Mouse (Mus musculus) embryonic fibroblast, embryonic 13.5 days (primary cell): ENCODE measurements at regions not wholly inside any gene's neighbourhood (a gene's known extent, or its start where the extent isn't known, plus 50 kb on each side); places are given as distances from the start of the nearest gene placed in this dataset.

Experiments
- H3K27ac ChIP-seq: 2 replicates; pipeline ENCODE4 v1.5.1; 2012; ENCODE audit warnings: low read length, control low read depth, inconsistent platforms; ENCODE audit not compliant: insufficient read depth
- H3K4me1 ChIP-seq: 2 replicates; pipeline ENCODE4 v1.6.1; 2011; ENCODE audit warnings: low read length; ENCODE audit not compliant: control insufficient read depth, insufficient read depth
- H3K4me3 ChIP-seq: 2 replicates; pipeline ENCODE4 v1.5.1; 2011; ENCODE audit warnings: mild to moderate bottlenecking, control low read depth, low read length; ENCODE audit not compliant: insufficient read depth
- CTCF ChIP-seq: IDR thresholded peaks from 2 replicates; pipeline ENCODE4 v1.5.1; 2011; ENCODE audit warnings: mild to moderate bottlenecking, control low read depth, low read length, moderate library complexity, borderline replicate concordance; ENCODE audit not compliant: insufficient read depth
- POLR2A ChIP-seq: IDR thresholded peaks from 2 replicates; pipeline ENCODE4 v1.6.1; 2011; ENCODE audit warnings: low read depth, mild to moderate bottlenecking, control low read depth, low read length, moderate library complexity

DNA sequence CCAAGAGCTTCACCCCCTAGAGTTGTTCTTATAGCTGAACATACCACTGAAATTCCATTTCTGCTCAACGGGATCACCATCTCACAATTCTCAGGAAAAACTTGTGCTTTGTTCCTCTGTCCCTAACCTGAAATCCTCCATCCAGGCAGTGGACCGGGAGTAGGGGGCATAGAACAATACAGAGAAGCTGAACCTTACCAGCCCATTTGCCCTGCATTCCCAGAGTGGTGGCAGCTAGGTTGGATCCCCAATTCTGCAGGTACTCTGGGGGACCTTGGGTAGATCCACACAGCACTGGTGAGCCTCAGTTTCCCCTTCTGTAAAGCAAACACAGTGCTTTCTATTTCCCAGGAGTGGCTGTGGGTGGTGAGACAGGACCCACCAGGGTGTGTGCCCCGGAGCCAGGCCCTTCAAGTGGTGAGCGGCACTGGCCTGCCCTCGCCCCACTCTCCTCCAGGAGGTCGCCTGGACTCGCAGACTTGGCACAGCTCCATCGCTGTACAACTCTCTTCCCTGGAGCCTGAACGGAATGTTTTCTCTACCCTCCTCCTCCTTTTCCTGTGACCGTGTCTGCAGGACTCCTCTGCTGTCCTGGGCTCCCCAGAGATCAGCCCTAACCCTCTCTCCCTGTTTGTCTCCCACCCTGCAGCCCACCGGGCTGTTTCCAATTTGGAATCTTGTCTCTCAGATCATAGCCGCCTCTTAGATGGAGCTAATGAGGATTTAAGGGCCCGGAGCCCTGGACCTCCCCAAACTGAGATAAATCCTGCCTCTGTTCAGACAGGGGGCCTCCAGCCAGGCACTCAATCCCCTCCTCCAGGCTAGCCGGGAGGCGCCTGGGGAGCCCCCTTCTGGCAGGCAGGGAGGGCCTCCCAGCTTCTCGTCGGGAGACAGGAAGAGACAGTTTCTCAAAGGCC lies 52.3 kb upstream of the Cux1 start:
- Histone ChIP-seq H3K4me3 (no peak overlapping the region), H3K27ac (no peak overlapping the region)

DNA sequence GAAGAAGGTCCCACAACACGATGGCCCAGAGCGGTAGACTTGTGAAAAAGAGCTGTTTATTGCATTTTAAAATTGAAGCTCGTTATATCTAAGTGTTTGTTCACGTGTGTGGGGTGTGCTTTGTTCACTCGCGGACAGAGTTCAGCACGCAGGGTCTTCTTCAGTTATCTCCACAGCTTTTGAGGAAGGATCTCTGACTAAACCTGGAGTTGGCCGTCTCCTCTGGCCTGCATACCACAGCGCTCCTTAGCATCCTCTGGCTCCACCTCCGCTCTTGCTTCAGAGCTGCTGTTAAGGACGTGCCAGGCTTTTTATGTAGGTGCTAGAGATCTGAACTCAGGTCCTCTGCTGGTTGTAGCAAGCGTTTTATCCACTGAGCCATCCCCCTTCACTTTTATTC lies 52.9 kb upstream of the Cux1 start:
- Histone ChIP-seq H3K4me1 (peaks cover 6% of the 10 kb centered on the region; the same call in 1 of the 2 replicates), H3K27ac (no peak overlapping the region), H3K4me3 (no peak overlapping the region)
- TF ChIP-seq POLR2A (no peak), CTCF (no peak)

More for the DNA sequence above, 52.3 kb upstream of the Cux1 start:
- peaks cover 6% of the 10 kb centered on the region; the same call in 1 of the 2 replicates for H3K4me1 ChIP-seq
- TF ChIP-seq POLR2A (no peak), CTCF (no peak)

DNA sequence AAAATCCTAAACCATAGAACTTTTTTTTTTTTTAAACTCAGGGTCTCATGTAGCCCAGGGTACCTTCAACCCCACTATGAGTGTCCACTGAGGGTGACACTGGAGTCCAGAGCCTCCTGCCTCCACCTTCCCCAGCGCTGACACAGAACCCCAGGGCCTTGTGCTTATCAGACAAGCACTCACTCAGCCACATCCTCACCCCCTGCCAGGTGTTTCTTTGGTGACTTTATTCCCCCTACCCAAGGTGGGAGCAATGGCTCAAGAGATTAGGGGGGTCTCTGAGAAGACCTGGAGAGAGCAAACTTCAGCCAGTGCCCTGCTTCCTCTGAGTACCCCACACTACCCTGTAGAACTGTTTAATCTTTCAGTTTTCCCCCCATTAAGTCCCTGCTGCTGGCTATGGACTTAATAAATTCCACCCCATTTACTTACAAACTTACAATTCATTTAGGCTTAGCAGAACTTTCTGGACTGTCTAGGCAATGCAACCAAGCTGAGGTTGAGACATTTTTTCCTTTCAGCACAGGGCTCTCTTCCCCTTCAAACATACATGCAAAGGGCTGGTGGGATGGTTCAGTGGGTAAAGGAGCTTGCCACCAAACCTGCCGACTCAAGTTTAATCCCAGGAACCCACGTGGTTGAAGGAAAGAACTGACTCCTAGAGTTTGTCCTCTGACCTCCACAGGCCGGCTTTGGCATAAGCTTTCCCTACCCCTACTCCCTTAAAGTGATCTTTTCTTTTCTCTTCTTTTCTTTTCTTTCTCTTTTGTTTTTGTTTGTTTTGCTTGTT lies 54.2 kb upstream of the Cux1 start:
- no peak for TF ChIP-seq POLR2A
- no peak for TF ChIP-seq CTCF
- Histone ChIP-seq H3K27ac (no peak overlapping the region), H3K4me3 (no peak overlapping the region), H3K4me1 (peaks cover 6% of the 10 kb centered on the region; the same call in 1 of the 2 replicates)

DNA sequence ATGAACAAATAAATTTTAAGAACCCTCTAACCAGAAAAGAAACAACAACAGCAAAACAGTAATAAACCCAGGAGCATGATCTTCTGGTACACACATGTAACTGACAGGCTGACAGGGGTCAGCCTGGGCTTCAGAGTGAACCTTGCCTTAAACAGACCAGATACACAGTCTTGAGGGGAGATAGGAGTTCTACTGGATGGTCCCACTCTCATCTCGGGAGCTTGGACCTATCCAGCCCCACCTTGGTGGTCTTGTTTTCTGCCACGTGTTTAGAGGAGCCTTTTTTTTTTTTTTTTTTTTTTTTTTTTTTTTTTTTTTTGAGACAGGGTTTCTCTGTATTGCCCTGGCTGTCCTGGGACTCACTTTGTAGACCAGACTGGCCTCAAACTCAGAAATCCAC lies 54.9 kb upstream of the Cux1 start:
- Histone ChIP-seq H3K4me3 (no peak overlapping the region), H3K4me1 (peaks cover 6% of the 10 kb centered on the region; the same call in 1 of the 2 replicates), H3K27ac (no peak overlapping the region)
- TF ChIP-seq CTCF (no peak), POLR2A (no peak)

DNA sequence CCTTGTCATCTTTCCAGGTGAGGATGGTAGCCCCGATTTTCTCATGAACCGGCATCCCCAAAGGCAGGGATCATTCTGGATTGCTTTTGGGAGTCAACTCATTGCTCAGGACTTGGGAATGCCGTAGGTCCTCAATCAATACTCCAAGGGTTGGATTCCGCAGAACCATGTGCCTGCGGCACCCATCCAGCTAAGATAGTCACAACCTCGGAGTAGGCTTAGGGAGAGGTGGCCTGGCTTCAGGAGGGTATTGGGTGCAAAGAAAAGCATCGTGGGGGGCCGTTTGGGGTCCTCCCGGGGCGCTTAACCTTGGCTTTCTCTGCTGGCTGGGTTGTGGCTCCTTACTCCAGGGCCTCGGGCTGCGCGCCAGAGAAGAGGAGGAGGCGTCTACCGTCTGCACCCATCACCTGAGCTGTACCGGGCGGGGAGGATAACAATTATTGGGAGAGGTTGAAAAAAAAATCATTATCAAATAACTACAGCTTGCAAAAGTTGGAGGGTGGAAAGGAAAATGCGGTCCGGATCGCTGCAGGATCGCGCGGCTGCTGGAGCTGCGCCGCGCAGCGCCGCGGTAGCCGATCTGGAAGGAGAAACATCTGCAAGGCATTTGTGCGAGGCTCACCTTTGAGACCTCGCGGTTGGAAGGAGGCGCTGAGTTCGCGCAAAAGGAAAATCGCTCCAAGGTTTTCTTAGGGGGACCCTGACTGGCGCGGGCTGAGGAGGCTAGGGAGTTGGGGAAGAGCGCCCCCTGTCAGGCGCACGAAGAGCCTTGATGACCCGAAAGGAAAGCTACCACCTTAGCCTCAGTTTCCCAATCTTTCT lies 55.6 kb upstream of the Cux1 start:
- Histone ChIP-seq H3K4me3 (peak overlapping the region; percentile 19), H3K4me1 (peaks cover 6% of the 10 kb centered on the region; the same call in 1 of the 2 replicates), H3K27ac (no peak overlapping the region)
- no peak for TF ChIP-seq POLR2A
- peak; percentile 68 for TF ChIP-seq CTCF

DNA sequence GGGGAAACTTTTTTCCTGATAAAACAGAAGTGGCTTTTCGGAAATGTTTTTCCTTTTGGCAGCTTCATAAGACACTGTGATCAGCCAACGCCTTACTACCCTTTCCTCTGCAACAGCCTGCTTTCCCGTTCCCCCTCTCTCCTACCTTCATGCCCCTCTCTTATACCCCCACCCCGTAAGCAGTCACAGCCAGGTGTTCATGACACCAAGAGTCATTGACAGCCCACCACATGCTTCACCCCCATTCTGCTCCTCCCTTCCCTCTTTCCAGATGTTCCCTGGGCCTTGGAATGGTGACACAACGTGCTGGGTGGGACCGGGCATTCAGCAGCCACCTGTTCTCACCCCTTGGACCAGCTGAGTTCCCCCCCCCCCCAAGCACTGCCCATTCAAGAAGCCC lies 56.5 kb upstream of the Cux1 start:
- Histone ChIP-seq H3K4me3 (no peak overlapping the region), H3K4me1 (peaks cover 6% of the 10 kb centered on the region; the same call in 1 of the 2 replicates), H3K27ac (no peak overlapping the region)
- no peak for TF ChIP-seq POLR2A
- no peak for TF ChIP-seq CTCF

DNA sequence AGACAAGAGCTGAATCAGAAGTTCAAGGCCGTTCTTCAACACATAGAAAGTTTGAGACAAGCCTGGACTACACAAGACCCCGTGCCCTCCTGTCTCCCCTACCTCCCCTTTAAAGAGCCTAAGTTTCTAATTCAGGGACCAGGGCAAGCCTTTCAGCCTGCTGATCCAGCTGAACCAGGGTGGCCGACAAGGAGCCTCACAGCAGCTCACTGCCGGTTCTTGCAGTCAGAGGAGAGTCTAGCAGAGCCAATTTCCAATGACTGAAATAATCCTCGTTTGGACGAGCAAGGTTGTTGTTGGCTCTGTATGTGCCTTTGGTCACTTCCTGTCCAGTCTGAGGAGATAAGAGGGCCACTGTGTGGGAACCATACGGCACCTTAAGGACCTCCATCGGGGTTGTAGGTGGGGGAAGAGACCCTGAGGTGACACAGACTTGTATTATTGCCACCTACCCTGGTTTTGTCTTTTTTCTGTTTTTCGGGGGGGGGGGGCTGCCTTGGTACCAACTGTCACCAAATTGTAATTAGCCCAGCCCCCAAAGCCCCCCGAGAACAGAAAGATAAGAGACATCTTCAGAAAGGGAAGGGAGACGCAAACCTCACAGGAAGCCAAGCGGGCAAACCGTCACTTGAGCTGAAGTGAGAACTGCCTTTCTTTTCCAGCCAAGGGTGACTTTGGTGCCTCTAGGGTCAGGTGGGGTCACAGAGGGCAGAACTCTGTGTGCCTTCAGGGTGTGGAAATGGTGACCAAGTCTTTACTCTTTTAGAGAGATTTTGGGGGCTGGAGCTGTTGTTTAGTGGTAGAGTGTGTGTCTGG lies 58.1 kb upstream of the Cux1 start:
- H3K4me1 ChIP-seq = no peaks in the 10 kb centered on the region
- TF ChIP-seq POLR2A = no peak
- H3K27ac ChIP-seq = no peak overlapping the region
- H3K4me3 ChIP-seq = no peak overlapping the region

DNA sequence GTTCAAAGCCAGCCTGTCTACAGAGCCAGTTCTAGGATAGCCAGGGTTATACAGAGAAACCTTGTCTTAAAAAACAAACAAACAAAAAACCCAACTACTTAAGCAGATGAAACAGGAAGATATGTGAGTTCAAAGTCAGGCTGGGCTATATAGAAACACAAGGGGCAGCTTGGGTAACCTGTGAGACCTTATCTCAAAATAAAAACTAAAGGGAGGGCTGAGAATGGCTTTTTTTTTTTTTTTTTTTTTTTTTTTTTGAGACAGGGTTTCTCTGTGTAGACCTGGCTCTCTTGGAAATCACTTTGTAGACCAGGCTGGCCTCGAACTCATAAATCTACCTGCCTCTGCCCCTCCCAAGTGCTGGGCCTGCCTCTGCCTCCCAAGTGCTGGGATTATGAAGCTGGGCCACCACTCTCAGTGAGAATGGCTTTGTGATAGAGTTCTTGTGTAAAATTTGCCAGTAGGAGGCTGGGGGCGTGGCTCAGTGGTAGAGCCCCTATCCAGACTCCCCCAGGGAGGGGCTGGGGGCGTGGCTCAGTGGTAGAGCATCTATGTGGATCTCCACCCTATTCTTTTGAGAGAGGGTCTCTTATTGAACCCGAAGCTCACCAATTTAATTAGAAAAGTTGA lies 59.0 kb upstream of the Cux1 start:
- Histone ChIP-seq H3K4me1 (no peaks in the 10 kb centered on the region), H3K27ac (no peak overlapping the region), H3K4me3 (no peak overlapping the region)
- no peak for TF ChIP-seq CTCF
- TF ChIP-seq POLR2A = no peak
